Mouse (Mus musculus) small intestine, adult 2 months (tissue): Measurements from ENCODE around the gene Ace3.

Source experiments
- CTCF ChIP-seq: fragments of 200-500 bp; IDR thresholded peaks from 2 replicates; pipeline ENCODE4 v1.5.1; 2012; ENCODE audit warnings: low read depth, mild to moderate bottlenecking, control low read depth, inconsistent platforms, low read length, moderate library complexity, mixed read lengths; ENCODE audit not compliant: insufficient replicate concordance, insufficient read length; ENCODE audit errors: extremely low read depth
- POLR2A ChIP-seq: fragments of 200-500 bp; IDR thresholded peaks from 2 replicates; pipeline ENCODE4 v1.6.1; 2012; ENCODE audit warnings: low read depth, mild to moderate bottlenecking, control low read depth, inconsistent platforms, low read length, moderate library complexity

- TF ChIP-seq CTCF, result no peak
- TF ChIP-seq POLR2A, result no peak
Observed at GRCm38 (mm10) chr11:106037418-106037751, 42.9 kb downstream of the Ace3 start.
